Mouse (Mus musculus) kidney, adult 18-20 months (tissue): Measurements from ENCODE around the gene Olfr64.

Experiments used
- DNase-seq: peaks from one replicate; pipeline ENCODE4 v3.0.0; 2021

Olfr64 gene

DNA sequence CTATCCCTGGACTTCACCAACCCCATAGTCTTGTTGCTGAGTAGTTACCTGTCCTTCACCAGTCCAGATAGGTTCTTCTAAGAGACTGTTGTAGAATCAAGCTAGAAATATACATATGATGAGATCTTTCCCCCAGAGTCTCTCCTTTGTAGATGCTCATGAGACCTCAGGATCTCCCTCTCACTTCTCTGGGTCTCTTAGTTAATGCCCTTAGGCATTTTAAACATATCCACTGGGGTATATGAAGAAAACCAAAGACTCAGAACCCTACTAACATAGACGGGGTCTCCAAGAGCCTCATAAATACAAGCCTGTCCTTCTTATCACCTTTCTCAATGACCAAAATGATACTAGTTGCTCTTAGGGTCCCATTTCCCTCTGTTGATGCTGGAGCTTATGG lies at the start of gene Olfr64:
Gene Olfr64, minus strand, starts transcription at position 101 of the 400 bp plus-strand sequence.
- DNase-seq: no peak

DNA sequence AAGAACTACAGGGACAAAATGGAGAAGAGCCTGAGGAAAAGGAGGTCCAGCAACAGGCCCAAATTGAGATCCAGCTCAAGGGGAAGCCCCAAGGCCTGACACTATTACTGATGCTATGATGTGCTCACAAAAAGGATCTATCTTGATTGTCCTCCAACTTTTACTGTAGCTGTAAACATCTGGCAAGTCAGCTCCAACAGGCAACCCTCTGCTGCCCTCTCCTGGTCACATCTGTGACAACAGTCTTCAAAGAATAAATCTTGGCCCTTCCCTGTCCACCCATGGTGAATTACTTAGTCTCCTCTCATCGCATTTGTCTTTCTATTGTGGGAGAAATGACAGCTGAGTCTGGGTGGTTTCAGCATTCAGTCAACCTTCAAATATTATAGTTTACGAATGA lies 48.4 kb upstream of the Olfr64 start:
- DNase-seq: peak; percentile 13

DNA sequence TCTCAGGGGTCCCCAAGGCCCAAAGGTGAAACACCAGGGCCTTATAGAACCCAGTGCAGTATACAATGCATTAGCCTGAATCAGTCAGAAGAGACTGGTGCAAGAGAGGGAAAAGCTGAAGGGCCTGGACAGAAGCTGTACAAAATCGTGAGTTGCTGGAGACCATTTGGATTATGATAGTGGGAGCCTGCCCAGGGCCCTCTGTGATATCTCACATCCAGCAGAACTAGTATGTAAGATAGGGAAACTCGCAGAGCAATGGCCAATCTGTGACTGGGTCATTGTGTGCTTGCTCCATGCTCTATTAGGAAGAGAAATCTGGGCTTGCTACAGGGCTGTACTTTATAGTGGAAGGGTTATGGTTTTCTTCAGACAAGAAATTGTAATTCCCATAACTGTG lies 40.0 kb upstream of the Olfr64 start, which contains the start of gene Olfr632:
Gene Olfr632, plus strand, starts transcription at position 84 of the 400 bp plus-strand sequence.
- no peak for DNase-seq

- no peak for DNase-seq
Observed at GRCm38 (mm10) chr7:103928525-103928924, 34.2 kb upstream of the Olfr64 start, which contains the start of gene Olfr631. Olfr631 (plus strand) TSS chr7:103928825.

GRCm38 (mm10) chr7:103915338-103915737 lies 21.1 kb upstream of the Olfr64 start:
- no peak for DNase-seq

DNA sequence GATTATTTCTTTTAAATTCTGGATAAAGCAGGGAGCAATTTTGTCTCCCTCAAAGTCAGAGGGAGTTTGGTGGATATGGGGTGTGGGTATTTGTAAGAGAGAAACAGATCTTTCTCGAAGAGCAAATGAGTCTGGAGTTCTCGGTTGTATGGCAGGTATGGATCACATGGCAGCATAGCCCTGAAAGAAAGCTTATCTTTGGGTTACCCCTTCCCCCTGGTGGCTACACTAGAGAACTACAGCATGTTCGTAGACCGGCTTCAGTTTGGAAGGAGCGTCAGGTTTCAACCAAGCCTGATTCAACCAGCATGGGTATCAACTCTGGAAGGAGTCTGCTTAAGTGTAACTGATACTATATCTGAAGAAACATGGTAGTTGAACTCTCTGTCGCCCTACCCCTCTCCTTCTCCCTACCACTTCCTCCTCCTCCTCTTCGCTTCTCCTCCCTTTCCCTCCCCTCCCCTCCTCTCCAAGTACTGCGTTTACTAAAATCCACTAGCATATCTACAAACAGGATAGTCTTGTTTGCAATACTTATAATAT lies 18.8 kb upstream of the Olfr64 start:
- no peak for DNase-seq

DNA sequence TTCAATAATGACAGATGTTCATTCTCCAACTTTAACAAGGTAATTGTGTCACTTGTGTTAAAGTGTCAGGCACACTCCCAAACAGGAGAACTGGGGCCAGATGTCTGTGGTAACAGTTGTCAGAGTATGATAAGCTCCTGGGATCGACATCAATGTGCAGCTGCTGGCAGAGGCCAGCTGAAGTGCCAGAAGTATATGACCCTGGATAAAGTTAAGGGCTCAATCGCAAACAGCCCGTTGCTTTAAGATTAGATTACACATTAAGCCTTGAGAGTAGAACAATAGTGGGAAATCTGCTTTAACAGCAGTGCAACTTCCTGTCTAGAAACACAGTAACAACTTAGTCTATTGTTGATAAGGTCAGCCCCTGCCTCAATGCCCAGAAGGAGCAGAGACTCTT lies 15.8 kb upstream of the Olfr64 start:
- no peak for DNase-seq

GRCm38 (mm10) chr7:103903187-103903586 lies 8.9 kb upstream of the Olfr64 start, which contains the start of gene Olfr65:
Olfr65 (plus strand) TSS chr7:103903487.
- DNase-seq: no peak

- DNase-seq: no peak
Observed at GRCm38 (mm10) chr7:103886152-103886551, 8.1 kb downstream of the Olfr64 start, which contains the start of gene Olfr66. Olfr66 (minus strand) TSS chr7:103886252.

- DNase-seq: no peak
Observed at GRCm38 (mm10) chr7:103877093-103877492, 17.2 kb downstream of the Olfr64 start.

GRCm38 (mm10) chr7:103874451-103874850 lies 19.8 kb downstream of the Olfr64 start:
- DNase-seq: no peak

DNA sequence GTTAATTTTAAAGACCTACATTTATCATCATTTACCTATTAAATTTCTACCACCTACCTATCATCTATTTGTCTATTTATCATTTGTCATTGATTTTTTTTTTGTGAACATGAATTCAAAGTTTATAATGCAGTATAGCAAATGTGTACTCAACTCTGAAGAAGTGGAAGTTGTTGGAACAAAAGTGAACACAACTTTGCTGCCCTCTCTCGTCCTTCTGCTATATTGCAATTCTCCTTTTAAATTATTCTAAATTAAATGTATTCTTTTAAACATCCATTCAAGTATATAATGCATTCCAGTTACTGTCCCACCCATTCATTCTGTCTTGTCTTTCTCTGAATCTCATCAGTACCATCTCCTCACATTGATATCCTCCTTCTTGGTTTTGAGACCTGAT lies 21.2 kb downstream of the Olfr64 start:
- no peak for DNase-seq

DNA sequence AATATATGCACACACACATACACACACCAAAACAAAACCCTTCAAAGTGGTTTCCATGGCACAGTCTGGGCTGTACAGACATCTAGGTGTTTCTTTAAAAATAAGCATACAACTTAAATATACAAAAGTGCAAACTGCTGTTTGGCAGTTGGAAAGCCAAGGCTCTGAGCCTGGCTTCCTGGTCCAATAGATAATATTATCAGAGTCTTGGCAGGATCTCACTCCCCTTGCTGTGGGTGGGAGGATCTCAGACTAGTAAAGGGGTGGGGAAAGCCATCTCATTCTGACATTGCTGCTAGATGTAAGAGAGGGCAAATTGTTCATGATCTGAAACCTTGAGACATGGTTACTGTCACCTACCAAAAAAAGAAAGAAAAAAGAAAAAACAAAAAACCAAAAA lies 23.6 kb downstream of the Olfr64 start:
- no peak for DNase-seq

DNA sequence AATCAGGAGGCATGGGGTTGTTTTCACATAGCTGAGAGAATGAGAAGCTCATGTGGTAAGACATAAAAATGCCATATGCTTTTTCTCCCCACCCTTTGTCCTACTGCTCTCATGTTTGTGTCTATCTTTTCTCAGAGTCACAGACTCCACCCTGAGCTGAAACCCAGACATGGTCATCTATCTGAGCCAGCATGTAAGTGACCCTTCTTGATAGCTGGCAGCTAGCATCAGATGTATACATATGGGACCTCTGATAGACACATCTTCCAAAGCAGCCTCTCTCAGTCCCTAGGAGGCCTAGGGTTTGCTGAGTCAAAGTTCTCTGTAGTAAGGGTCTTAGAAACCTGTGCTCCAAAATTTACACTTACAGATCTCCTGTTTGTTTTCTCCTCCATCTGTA lies 28.6 kb downstream of the Olfr64 start:
- no peak for DNase-seq

DNA sequence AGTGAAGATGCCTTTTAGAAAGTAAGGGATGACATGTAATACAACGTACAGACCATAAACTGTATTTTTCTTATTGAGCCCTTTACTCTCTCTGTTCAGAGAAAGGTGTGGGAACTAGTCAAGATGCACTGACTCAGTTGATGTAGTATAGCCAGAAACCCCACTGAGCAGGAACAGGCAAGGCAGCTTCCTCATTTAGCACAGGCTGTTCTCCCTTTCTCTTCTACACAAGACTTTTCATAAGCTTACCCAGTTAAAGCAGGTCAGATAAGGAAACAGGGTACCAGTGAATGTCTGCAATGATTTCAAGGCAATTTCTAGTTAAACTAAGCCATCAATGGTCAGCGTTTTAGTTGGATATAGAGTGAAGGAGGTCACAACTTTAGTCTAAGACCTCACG lies 32.8 kb downstream of the Olfr64 start:
- no peak for DNase-seq

- DNase-seq: no peak
Observed at GRCm38 (mm10) chr7:103860855-103861254, 33.4 kb downstream of the Olfr64 start.

DNA sequence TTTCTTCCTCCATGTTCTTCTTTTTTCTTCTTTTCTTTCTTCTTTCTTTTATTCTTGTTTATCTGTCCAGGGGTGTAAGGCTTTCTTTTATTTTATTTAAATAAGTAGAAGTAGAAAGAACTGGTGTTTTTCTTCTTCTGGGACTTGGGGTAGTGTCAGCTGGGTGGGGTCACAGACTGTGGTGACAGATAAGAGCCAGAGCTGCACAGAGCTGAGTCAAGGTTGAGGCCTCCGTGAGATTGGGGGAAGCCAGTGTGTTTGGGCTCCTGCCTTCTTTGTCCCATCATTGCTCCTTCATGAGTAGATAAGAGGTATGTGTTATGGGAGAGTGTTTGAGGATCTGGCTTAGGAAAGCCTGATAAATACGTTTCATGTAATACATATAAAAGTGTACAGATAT lies 35.2 kb downstream of the Olfr64 start:
- DNase-seq: no peak

DNA sequence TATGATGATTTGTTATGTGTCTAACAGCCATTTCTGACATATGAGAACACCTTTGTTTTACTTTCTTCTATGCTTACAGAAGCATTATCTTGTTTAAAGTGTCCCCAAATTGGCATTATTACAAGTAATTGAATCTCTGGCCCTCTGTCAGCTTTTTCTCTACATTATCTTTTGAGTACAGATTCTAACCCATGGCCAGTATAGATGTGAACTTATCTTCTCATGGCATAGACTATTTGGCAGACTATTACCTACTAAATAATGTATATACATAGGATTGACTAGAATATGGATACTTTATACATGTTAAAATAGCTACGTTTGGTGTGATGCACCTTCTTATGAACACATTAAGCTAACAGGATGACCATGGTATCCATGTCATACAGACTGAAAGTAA lies 39.6 kb downstream of the Olfr64 start:
- no peak for DNase-seq

GRCm38 (mm10) chr7:103853090-103853489 lies 41.2 kb downstream of the Olfr64 start, which contains the start of gene Hbb-y:
Hbb-y (minus strand) TSS chr7:103853216.
- DNase-seq: no peak

DNA sequence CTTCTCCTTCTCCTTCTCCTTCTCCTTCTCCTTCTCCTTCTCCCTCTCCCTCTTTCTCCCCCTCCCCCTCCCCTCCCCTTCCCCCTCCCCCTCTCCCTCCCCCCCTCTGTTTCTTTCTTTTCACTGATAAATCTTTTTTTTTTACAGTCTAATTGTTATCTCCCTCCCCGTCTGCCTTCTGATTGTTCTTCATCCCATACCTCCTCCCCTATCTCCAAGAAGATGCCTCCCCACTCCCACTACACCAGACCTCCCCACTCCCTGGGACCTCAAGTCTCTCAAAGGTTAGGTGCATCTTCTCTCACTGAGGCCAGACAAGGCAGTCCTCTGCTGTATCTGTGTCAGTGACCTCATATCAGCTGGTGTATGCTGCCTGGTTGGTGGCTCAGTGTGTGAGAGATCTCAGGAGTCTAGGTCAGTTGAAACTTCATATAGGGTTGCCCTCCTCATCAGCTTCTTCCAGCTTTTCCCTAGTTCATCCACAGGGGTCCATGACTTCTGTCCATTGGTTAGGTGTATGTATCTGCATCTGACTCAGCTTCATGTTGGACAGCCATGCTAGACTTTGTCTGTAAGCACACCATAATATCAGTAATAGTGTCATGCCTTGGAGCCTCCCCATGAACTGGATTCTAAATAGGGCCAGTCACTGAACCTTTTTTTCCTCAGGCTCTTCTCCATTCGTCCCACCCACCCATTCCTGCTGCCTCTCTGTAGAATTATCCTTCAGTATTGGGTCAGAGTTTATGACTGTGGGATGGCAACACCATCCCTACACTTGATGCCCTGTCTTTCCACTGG lies 49.6 kb downstream of the Olfr64 start:
- no peak for DNase-seq

DNA sequence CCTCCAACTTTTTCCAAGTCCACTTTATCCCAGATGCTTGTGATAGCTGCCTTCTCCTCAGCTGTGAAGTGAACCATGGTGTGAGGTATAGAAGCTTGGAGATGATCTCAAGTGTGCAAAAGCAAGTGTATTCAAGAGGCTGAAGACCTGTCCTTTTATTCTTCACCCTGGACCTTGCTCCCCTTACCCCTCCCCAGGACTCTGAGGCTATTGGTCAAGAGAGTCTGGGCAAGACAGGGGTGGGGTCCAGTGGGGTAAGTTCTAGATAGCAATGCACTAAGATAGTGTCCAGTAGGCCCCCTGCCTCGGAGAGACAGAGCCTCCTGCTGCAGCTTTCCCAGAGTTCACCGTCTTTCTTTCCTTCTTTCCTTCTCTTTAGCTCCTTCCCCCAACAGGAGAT lies 51.3 kb downstream of the Olfr64 start, which contains the start of gene Hbb-bh1:
Gene Hbb-bh1, minus strand, starts transcription at position 131 of the 400 bp plus-strand sequence.
- DNase-seq: no peak

DNA sequence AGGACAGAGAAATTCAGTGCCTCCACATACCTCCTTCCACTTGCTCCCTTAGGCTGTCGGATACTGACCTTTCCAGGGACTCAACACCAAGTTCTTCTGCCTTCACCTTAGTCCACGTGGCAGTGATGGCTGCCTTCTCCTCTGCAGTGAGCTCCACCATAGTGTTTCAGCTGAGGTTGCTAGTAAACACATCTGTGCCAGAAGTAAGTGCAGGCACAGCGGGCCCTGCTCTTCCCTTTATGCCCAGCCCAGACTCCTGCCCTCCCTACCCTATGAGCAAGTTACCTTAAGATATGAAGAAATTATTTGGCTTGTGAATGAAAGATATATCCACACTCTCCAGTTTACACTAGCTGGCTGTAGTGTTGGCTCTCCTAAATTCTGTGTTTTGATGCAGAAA lies 54.0 kb downstream of the Olfr64 start, which contains the start of gene Hbb-bh2:
Gene Hbb-bh2, minus strand, starts transcription at position 253 of the 400 bp plus-strand sequence.
- DNase-seq: no peak
